Mouse (Mus musculus) liver, embryonic 13.5 days (tissue): Measurements from ENCODE around the gene Dao. TPM values are rescaled to one million over a fixed set of nuclear protein-coding genes. Genes with fewer than 3 reads are reported as not detected.

Experiments
- ATAC-seq: fragments of 200-750 bp; cut with Nextera tagmentation; 2 replicates; pipeline ENCODE4 v1.8.0; 2017; ENCODE audit warnings: low read depth, mild to moderate bottlenecking, moderate number of reproducible peaks, moderate library complexity
- DNase-seq: peaks from one replicate; pipeline ENCODE4 v3.0.0; 2022
- H3K27ac ChIP-seq: fragments of 300-500 bp; sonication (generic); 2 replicates; pipeline ENCODE4 v1.5.1; 2015; ENCODE audit warnings: moderate library complexity, mild to moderate bottlenecking, inconsistent platforms
- H3K27me3 ChIP-seq: fragments of 300-500 bp; sonication (generic); 2 replicates; pipeline ENCODE4 v1.6.1; 2015; ENCODE audit warnings: mild to moderate bottlenecking, inconsistent platforms
- H3K36me3 ChIP-seq: fragments of 300-500 bp; sonication (generic); 2 replicates; pipeline ENCODE4 v1.6.1; 2015; ENCODE audit warnings: mild to moderate bottlenecking, inconsistent platforms
- H3K4me1 ChIP-seq: fragments of 300-500 bp; sonication (generic); replicated peaks from 2 replicates; pipeline ENCODE4 v1.6.1; 2015; ENCODE audit warnings: inconsistent platforms
- H3K4me2 ChIP-seq: fragments of 300-500 bp; sonication (generic); 2 replicates; pipeline ENCODE4 v1.6.1; 2015; ENCODE audit warnings: inconsistent platforms, mild to moderate bottlenecking, moderate library complexity
- H3K4me3 ChIP-seq: fragments of 300-500 bp; sonication (generic); replicated peaks from 2 replicates; pipeline ENCODE4 v1.5.1; 2015; ENCODE audit warnings: mild to moderate bottlenecking, inconsistent platforms
- H3K9ac ChIP-seq: fragments of 300-500 bp; sonication (generic); 2 replicates; pipeline ENCODE4 v1.6.1; 2015; ENCODE audit warnings: mild to moderate bottlenecking, inconsistent platforms
- H3K9me3 ChIP-seq: fragments of 300-500 bp; sonication (generic); replicated peaks from 2 replicates; pipeline ENCODE4 v1.6.1; 2016; ENCODE audit warnings: inconsistent platforms
- WGBS: fragments of 180-500 bp; shearing (Covaris S2); methylation state at CpG from one replicate; pipeline ENCODE4 v1.1.7; 2015; ENCODE audit not compliant: insufficient replicate concordance; 5-methylcytosine and 5-hydroxymethylcytosine counted together
- polyA plus RNA-seq: library from polyadenylated mRNA; unstranded; fragments of >200 nt; fragmentation: Nextera tagmentation; extraction: Ambion mirVana; gene quantifications from 2 replicates; pipeline ENCODE4 v1.2.1, GENCODE M21; 2015

The Dao gene
- polyA plus RNA-seq, 1 experiment from 2014 or later: not detected

- no peak overlapping the region for H3K9ac ChIP-seq
- no peak overlapping the region for H3K27ac ChIP-seq
- WGBS: 68% methylated on average over 12 of the region's 12 CpGs
- H3K9me3 ChIP-seq: no peaks in the 10 kb centered on the region
- peaks cover 17% of the 10 kb centered on the region; the same call in 1 of the 2 replicates for H3K27me3 ChIP-seq
- no peaks in the 10 kb centered on the region for H3K36me3 ChIP-seq
- H3K4me2 ChIP-seq: no peak overlapping the region
- DNase-seq: no peak
- H3K4me3 ChIP-seq: no peak overlapping the region
- no peaks in the 10 kb centered on the region; the same call in 1 of the 2 replicates for H3K4me1 ChIP-seq
- ATAC-seq: no peak
Measured at GRCm38 (mm10) chr5:114028111-114028510, 24.6 kb downstream of the Dao start.

GRCm38 (mm10) chr5:114030652-114031051 is 27.1 kb downstream of the Dao start:
- H3K9ac ChIP-seq: no peak overlapping the region
- H3K4me2 ChIP-seq: no peak overlapping the region
- ATAC-seq: no peak
- no peaks in the 10 kb centered on the region; the same call in 1 of the 2 replicates for H3K4me1 ChIP-seq
- H3K9me3 ChIP-seq: no peaks in the 10 kb centered on the region
- no peak overlapping the region for H3K27ac ChIP-seq
- peaks cover 14% of the 10 kb centered on the region; the same call in 1 of the 2 replicates for H3K27me3 ChIP-seq
- no peak for DNase-seq
- H3K4me3 ChIP-seq: no peak overlapping the region
- 79% methylated on average over 12 of the region's 12 CpGs for WGBS
- no peaks in the 10 kb centered on the region for H3K36me3 ChIP-seq

- no peaks in the 10 kb centered on the region for H3K9me3 ChIP-seq
- no peaks in the 10 kb centered on the region; the same call in 1 of the 2 replicates for H3K4me1 ChIP-seq
- H3K27me3 ChIP-seq: no peaks in the 10 kb centered on the region; the same call in 1 of the 2 replicates
- H3K4me3 ChIP-seq: no peak overlapping the region
- 66% methylated on average over 3 of the region's 3 CpGs for WGBS
- no peak overlapping the region for H3K9ac ChIP-seq
- ATAC-seq: no peak
- no peaks in the 10 kb centered on the region for H3K36me3 ChIP-seq
- no peak overlapping the region for H3K27ac ChIP-seq
- H3K4me2 ChIP-seq: no peak overlapping the region
- no peak for DNase-seq
Measured at GRCm38 (mm10) chr5:114032161-114032763, 28.8 kb downstream of the Dao start.

- H3K4me2 ChIP-seq: no peak overlapping the region
- no peaks in the 10 kb centered on the region for H3K4me1 ChIP-seq
- H3K36me3 ChIP-seq: no peaks in the 10 kb centered on the region
- H3K9me3 ChIP-seq: no peaks in the 10 kb centered on the region
- H3K4me3 ChIP-seq: no peak overlapping the region
- no peak for DNase-seq
- no peak overlapping the region for H3K27ac ChIP-seq
- no peak for ATAC-seq
- WGBS: 56% methylated on average over 7 of the region's 7 CpGs
- no peak overlapping the region for H3K9ac ChIP-seq
- H3K27me3 ChIP-seq: no peaks in the 10 kb centered on the region
Measured at GRCm38 (mm10) chr5:114034393-114034792, 30.9 kb downstream of the Dao start.

- no peak overlapping the region for H3K9ac ChIP-seq
- H3K27me3 ChIP-seq: no peaks in the 10 kb centered on the region
- H3K9me3 ChIP-seq: no peaks in the 10 kb centered on the region
- no peak for DNase-seq
- H3K27ac ChIP-seq: no peak overlapping the region
- H3K4me1 ChIP-seq: no peaks in the 10 kb centered on the region
- no peak for ATAC-seq
- no peaks in the 10 kb centered on the region for H3K36me3 ChIP-seq
- H3K4me2 ChIP-seq: no peak overlapping the region
- WGBS: 67% methylated on average over 10 of the region's 10 CpGs
- no peak overlapping the region for H3K4me3 ChIP-seq
Measured at GRCm38 (mm10) chr5:114035111-114035510, 31.6 kb downstream of the Dao start.

- Histone ChIP-seq H3K9ac (no peak overlapping the region), H3K4me2 (no peak overlapping the region), H3K27me3 (no peaks in the 10 kb centered on the region), H3K36me3 (no peaks in the 10 kb centered on the region), H3K27ac (no peak overlapping the region), H3K4me1 (peaks cover 14% of the 10 kb centered on the region), H3K9me3 (no peaks in the 10 kb centered on the region), H3K4me3 (no peak overlapping the region)
- WGBS: 46% methylated on average over 7 of the region's 8 CpGs
- DNase-seq (no peak), ATAC-seq (no peak)
Measured at GRCm38 (mm10) chr5:114040508-114040907, 37.0 kb downstream of the Dao start.

GRCm38 (mm10) chr5:114040911-114041310 is 37.4 kb downstream of the Dao start:
- Histone ChIP-seq H3K4me3 (no peak overlapping the region), H3K27ac (no peak overlapping the region), H3K4me2 (no peak overlapping the region), H3K36me3 (no peaks in the 10 kb centered on the region), H3K27me3 (no peaks in the 10 kb centered on the region), H3K4me1 (peaks cover 14% of the 10 kb centered on the region), H3K9me3 (no peaks in the 10 kb centered on the region), H3K9ac (no peak overlapping the region)
- WGBS: 49% methylated on average over 1 of the region's 1 CpGs
- ATAC-seq (no peak), DNase-seq (no peak)

GRCm38 (mm10) chr5:114041327-114041930 is 37.9 kb downstream of the Dao start:
- DNase-seq (peak; percentile 49), ATAC-seq (peak; percentile 77)
- H3K4me3 ChIP-seq: no peak overlapping the region
- H3K27ac ChIP-seq: no peak overlapping the region
- no peaks in the 10 kb centered on the region for H3K27me3 ChIP-seq
- no peak overlapping the region for H3K9ac ChIP-seq
- H3K36me3 ChIP-seq: no peaks in the 10 kb centered on the region
- peaks cover 14% of the 10 kb centered on the region for H3K4me1 ChIP-seq
- no peaks in the 10 kb centered on the region for H3K9me3 ChIP-seq
- WGBS: 16% methylated on average over 15 of the region's 15 CpGs
- H3K4me2 ChIP-seq: 0 out of 2 replicates have a peak overlapping the region, but pooled peaks have one; percentile 15

- Histone ChIP-seq H3K9me3 (no peaks in the 10 kb centered on the region), H3K36me3 (no peaks in the 10 kb centered on the region), H3K4me3 (no peak overlapping the region), H3K9ac (no peak overlapping the region), H3K4me1 (peaks cover 14% of the 10 kb centered on the region), H3K4me2 (no peak overlapping the region), H3K27me3 (peaks cover 11% of the 10 kb centered on the region; the same call in 1 of the 2 replicates), H3K27ac (no peak overlapping the region)
- no peak for ATAC-seq
- DNase-seq: no peak
- WGBS: 53% methylated on average over 4 of the region's 4 CpGs
Measured at GRCm38 (mm10) chr5:114043800-114044199, 40.3 kb downstream of the Dao start.

GRCm38 (mm10) chr5:114045134-114045533 is 41.6 kb downstream of the Dao start:
- peaks cover 14% of the 10 kb centered on the region for H3K4me1 ChIP-seq
- WGBS: 46% methylated on average over 1 of the region's 1 CpGs
- H3K27me3 ChIP-seq: peaks cover 11% of the 10 kb centered on the region; the same call in 1 of the 2 replicates
- ATAC-seq (no peak), DNase-seq (no peak)
- no peak overlapping the region for H3K4me3 ChIP-seq
- H3K36me3 ChIP-seq: no peaks in the 10 kb centered on the region
- H3K4me2 ChIP-seq: no peak overlapping the region
- H3K27ac ChIP-seq: no peak overlapping the region
- H3K9me3 ChIP-seq: no peaks in the 10 kb centered on the region
- no peak overlapping the region for H3K9ac ChIP-seq

- peaks cover 12% of the 10 kb centered on the region for H3K4me1 ChIP-seq
- H3K9me3 ChIP-seq: no peaks in the 10 kb centered on the region
- DNase-seq (no peak), ATAC-seq (no peak)
- H3K4me3 ChIP-seq: no peak overlapping the region
- H3K9ac ChIP-seq: no peak overlapping the region
- no peak overlapping the region for H3K27ac ChIP-seq
- no peaks in the 10 kb centered on the region for H3K36me3 ChIP-seq
- 18% methylated on average over 3 of the region's 3 CpGs for WGBS
- H3K4me2 ChIP-seq: no peak overlapping the region
- H3K27me3 ChIP-seq: peaks cover 11% of the 10 kb centered on the region; the same call in 1 of the 2 replicates
Measured at GRCm38 (mm10) chr5:114046151-114046550, 42.6 kb downstream of the Dao start.

GRCm38 (mm10) chr5:114046604-114047003 is 43.1 kb downstream of the Dao start:
- Histone ChIP-seq H3K27me3 (peaks cover 11% of the 10 kb centered on the region; the same call in 1 of the 2 replicates), H3K27ac (no peak overlapping the region), H3K36me3 (no peaks in the 10 kb centered on the region), H3K9ac (no peak overlapping the region), H3K9me3 (no peaks in the 10 kb centered on the region), H3K4me3 (no peak overlapping the region), H3K4me1 (peaks cover 7% of the 10 kb centered on the region), H3K4me2 (no peak overlapping the region)
- 35% methylated on average over 3 of the region's 3 CpGs for WGBS
- no peak for ATAC-seq
- no peak for DNase-seq
